Mouse (Mus musculus): ENCODE results near the gene Dph5. TPM values are rescaled to one million over a fixed set of nuclear protein-coding genes. Genes with fewer than 3 reads are reported as not detected.

Dph5 gene
- total and polyA plus RNA-seq, 2 experiments = 3.8 to 9.3 TPM

DNA sequence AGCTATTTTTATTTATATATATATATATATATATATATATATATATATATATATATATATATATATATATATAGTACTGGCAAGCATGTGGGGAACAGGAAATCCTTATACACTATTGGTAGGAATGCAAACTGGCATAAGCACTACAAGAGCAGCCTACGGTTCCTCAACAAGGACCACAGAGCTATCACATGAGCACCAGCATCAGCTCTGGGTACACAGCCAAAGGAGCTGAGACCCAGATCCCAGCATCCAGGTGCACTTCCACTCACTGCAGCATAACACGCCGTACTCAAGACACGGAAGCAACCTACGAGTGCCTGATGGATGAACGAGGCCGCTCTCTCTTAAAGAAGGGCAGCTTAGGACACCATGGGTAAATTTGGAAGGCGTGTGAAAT, 95.6 kb downstream of the Dph5 start:
- TF ChIP-seq POLR2A (IDR thresholded peaks at IDR 0.05; ENCODE audit: extremely low read depth, insufficient read depth, low read length) (no peak), CTCF (IDR thresholded peaks at IDR 0.05; ENCODE audit: low read depth, low read length) (no peak)
- WGBS = 93% methylated on average over 8 of the region's 8 CpGs
- H3K36me3 ChIP-seq (ENCODE audit: control insufficient read depth, insufficient read depth, low read length) = peaks cover 43% of the 10 kb centered on the region

More for the DNA sequence above, 95.6 kb downstream of the Dph5 start:
- Histone ChIP-seq H3K79me2 (ENCODE audit: control insufficient read depth, insufficient read depth, low read length) (no peaks in the 10 kb centered on the region), H3K4me1 (ENCODE audit: control insufficient read depth, insufficient read depth, low read length) (no peaks in the 10 kb centered on the region), H3K27me3 (ENCODE audit: control insufficient read depth, insufficient read depth, low read length) (no peaks in the 10 kb centered on the region), H3K27ac (replicated peaks; ENCODE audit: insufficient read depth, low read depth, low read length) (no peak overlapping the region), H3K9ac (ENCODE audit: low read depth, low read length) (no peak overlapping the region), H3K4me3 (ENCODE audit: insufficient read depth, low read depth, low read length) (no peak overlapping the region)
- DNase-seq (ENCODE audit: extremely low read depth, low read depth, low spot score) = no peak

Other genes with a start within 250 kb of the Dph5 start
- 21.5 and 35.2 TPM in 2 replicates for gene S1pr1, start 172.8 kb upstream of the Dph5 start, total RNA-seq (2014; rRNA removed)
- 77.7 and 95.7 TPM in 2 replicates for gene S1pr1, start 172.8 kb upstream of the Dph5 start, polyA plus RNA-seq (2012; rRNA removed)
- 11.2 and 13.4 TPM in 2 replicates for gene Slc30a7, start 119.6 kb downstream of the Dph5 start, total RNA-seq (2014; rRNA removed)
- 5.8 and 6.5 TPM in 2 replicates for gene Slc30a7, start 119.6 kb downstream of the Dph5 start, polyA plus RNA-seq (2012; rRNA removed)
- gene Extl2, start 119.6 kb downstream of the Dph5 start, total RNA-seq (2014; rRNA removed) = 6.5 and 6.6 TPM in 2 replicates
- 6.8 and 7.0 TPM in 2 replicates for gene Extl2, start 119.6 kb downstream of the Dph5 start, polyA plus RNA-seq (2012; rRNA removed)
- gene Vcam1, start 241.9 kb downstream of the Dph5 start, total RNA-seq (2014; rRNA removed) = 16.9 and 20.1 TPM in 2 replicates
- 0.71 and 1.9 TPM in 2 replicates for gene Vcam1, start 241.9 kb downstream of the Dph5 start, polyA plus RNA-seq (2012; rRNA removed)